Mouse (Mus musculus): ENCODE measurements around the gene Six4.

GRCm38 (mm10) chr12:73083773-73084172 lies 29.5 kb downstream of the Six4 start:
- no peak for TF ChIP-seq CTCF (IDR thresholded peaks at IDR 0.05; ENCODE audit: control insufficient read depth, insufficient read depth, low read length)
- TF ChIP-seq POLR2A (IDR thresholded peaks at IDR 0.05; ENCODE audit: borderline replicate concordance, control insufficient read depth, low read depth, low read length): no peak
